Mouse (Mus musculus) megakaryocyte, embryonic 14.5 days (primary cell): ENCODE results near the gene Ppp1r36.

ENCODE experiments used
- FLI1 ChIP-seq: IDR thresholded peaks from 2 replicates; pipeline ENCODE4 v1.6.1; 2012; ENCODE audit warnings: low read length, inconsistent platforms, mixed read lengths
- GATA1 ChIP-seq: IDR thresholded peaks from 3 replicates; pipeline ENCODE4 v1.6.1; 2012; ENCODE audit warnings: mixed read lengths, low read length, inconsistent platforms, borderline replicate concordance

DNA sequence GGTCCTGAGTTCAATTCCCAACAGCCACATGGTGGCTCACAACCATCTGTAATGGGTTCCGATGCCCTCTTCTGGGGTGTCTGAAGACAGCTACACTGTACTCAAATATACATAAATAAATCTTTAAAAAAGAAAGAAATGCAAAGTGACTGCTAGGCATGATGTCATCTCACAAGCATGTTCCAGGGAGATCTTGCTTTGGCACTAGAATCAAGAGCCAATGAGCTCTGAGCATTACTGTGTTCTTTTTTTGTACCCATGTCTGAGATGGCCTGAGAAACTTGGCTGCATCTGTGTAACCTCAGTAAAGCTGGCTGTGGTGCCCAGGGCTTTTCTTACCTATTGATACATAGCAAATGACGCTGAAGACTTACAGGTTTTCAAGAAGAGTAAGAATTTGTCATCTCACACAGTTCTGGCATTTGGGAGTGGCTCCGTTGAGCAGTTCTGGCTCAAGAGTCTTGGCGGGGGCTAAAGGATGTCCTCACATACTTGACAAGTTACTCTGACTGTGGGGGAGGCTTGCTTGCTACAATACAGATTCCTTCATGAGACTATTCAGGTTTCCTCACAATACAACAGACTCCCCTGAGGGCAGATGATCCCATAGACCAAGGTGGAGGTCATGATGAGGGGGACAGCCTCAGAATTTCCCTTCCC is 62.6 kb downstream of the Ppp1r36 start:
- TF ChIP-seq FLI1 (no peak), GATA1 (no peak)
